Mouse (Mus musculus): ENCODE measurements at regions not wholly inside any gene's neighbourhood (a gene's known extent, or its start where the extent isn't known, plus 50 kb on each side); places are given as distances from the start of the nearest gene placed in this dataset.

GRCm38 (mm10) chr1:35850191-35850545, 218.0 kb upstream of the Hs6st1 start:
- TF ChIP-seq EP300 (IDR thresholded peaks at IDR 0.05; ENCODE audit: insufficient read depth, low read depth, low read length): no peak
- TF ChIP-seq CTCF (IDR thresholded peaks at IDR 0.05): no peak

Data from heart, adult 2 months (tissue).